Mouse (Mus musculus) olfactory bulb, adult 2 months (tissue): ENCODE measurements around the gene Grik2. TPM values are rescaled to one million over a fixed set of nuclear protein-coding genes. Genes with fewer than 3 reads are reported as not detected.
"Not testable (repeated sequence)": the region's sequence is repeated elsewhere in the genome, so short reads cannot be mapped to it uniquely, and the experiment has no call there.

ENCODE experiments used
- H3K27ac ChIP-seq: fragments of 200-500 bp; 2 replicates; pipeline ENCODE4 v1.5.1; 2012; ENCODE audit warnings: low read depth, low read length; ENCODE audit not compliant: insufficient read depth
- H3K4me1 ChIP-seq: fragments of 200-500 bp; 2 replicates; pipeline ENCODE4 v1.6.1; 2012; ENCODE audit warnings: low read length; ENCODE audit not compliant: control insufficient read depth, insufficient read depth
- H3K4me3 ChIP-seq: fragments of 200-500 bp; 2 replicates; pipeline ENCODE4 v1.5.1; 2012; ENCODE audit warnings: mild to moderate bottlenecking, low read depth, low read length, moderate library complexity; ENCODE audit not compliant: insufficient read depth
- CTCF ChIP-seq: fragments of 200-500 bp; IDR thresholded peaks from 2 replicates; pipeline ENCODE4 v1.5.1; 2012; ENCODE audit warnings: low read depth, mild to moderate bottlenecking, low read length, moderate library complexity; ENCODE audit not compliant: insufficient read depth
- POLR2A ChIP-seq: fragments of 200-500 bp; IDR thresholded peaks from 2 replicates; pipeline ENCODE4 v1.6.1; 2012; ENCODE audit warnings: mild to moderate bottlenecking, low read depth, low read length, moderate library complexity; ENCODE audit not compliant: insufficient read depth
- WGBS: fragments of 180-500 bp; shearing (Covaris S2); methylation state at CpG from one replicate; pipeline ENCODE4 v1.1.7; 2018; 5-methylcytosine and 5-hydroxymethylcytosine counted together
- polyA plus RNA-seq: library from polyadenylated mRNA; stranded (reverse); fragments of >200 nt; gene quantifications from 2 replicates; pipeline ENCODE4 v1.2.4, GENCODE M21; 2012; ENCODE audit warnings: low replicate concordance; ENCODE audit not compliant: missing spikeins, insufficient read depth, insufficient read length

Gene Grik2
- polyA plus RNA-seq, 1 experiment: 69.6 TPM

GRCm38 (mm10) chr10:49365262-49365661 is 423.3 kb downstream of the Grik2 start:
- Histone ChIP-seq H3K4me1 (no peaks in the 10 kb centered on the region), H3K27ac (no peak overlapping the region), H3K4me3 (no peak overlapping the region)
- TF ChIP-seq CTCF (no peak), POLR2A (no peak)

- H3K4me1 ChIP-seq: no peaks in the 10 kb centered on the region
- no peak overlapping the region for H3K27ac ChIP-seq
- TF ChIP-seq CTCF (no peak), POLR2A (no peak)
- H3K4me3 ChIP-seq: no peak overlapping the region
Observed at GRCm38 (mm10) chr10:49322413-49322812, 466.2 kb downstream of the Grik2 start.

- no peak overlapping the region for H3K27ac ChIP-seq
- H3K4me1 ChIP-seq: no peaks in the 10 kb centered on the region
- TF ChIP-seq CTCF: no peak
- TF ChIP-seq POLR2A: no peak
- 91% methylated on average over 2 of the region's 2 CpGs for WGBS
- H3K4me3 ChIP-seq: no peak overlapping the region
Observed at GRCm38 (mm10) chr10:49319880-49320279, 468.7 kb downstream of the Grik2 start.

- 5% methylated on average over 2 of the region's 2 CpGs for WGBS
- Histone ChIP-seq H3K27ac (no peak overlapping the region), H3K4me1 (no peaks in the 10 kb centered on the region), H3K4me3 (no peak overlapping the region)
- TF ChIP-seq CTCF (no peak), POLR2A (no peak)
Observed at GRCm38 (mm10) chr10:49256247-49256939, 532.2 kb downstream of the Grik2 start.

- H3K4me1 ChIP-seq, H3K27ac ChIP-seq, H3K4me3 ChIP-seq: not testable (repeated sequence)
- 84% methylated on average over 6 of the region's 6 CpGs for WGBS
Observed at GRCm38 (mm10) chr10:49237356-49237755, 551.2 kb downstream of the Grik2 start.

GRCm38 (mm10) chr10:49236844-49237243 is 551.7 kb downstream of the Grik2 start:
- H3K4me1 ChIP-seq, H3K4me3 ChIP-seq, H3K27ac ChIP-seq: not testable (repeated sequence)

- Histone ChIP-seq H3K27ac (no peak overlapping the region), H3K4me3 (no peak overlapping the region), H3K4me1 (no peaks in the 10 kb centered on the region)
- 52% methylated on average over 1 of the region's 1 CpGs for WGBS
- TF ChIP-seq POLR2A (no peak), CTCF (no peak)
Observed at GRCm38 (mm10) chr10:49220096-49220495, 568.5 kb downstream of the Grik2 start.

- no peaks in the 10 kb centered on the region for H3K4me1 ChIP-seq
- no peak overlapping the region for H3K27ac ChIP-seq
- WGBS: 48% methylated on average over 3 of the region's 3 CpGs
- no peak for TF ChIP-seq POLR2A
- TF ChIP-seq CTCF: no peak
- no peak overlapping the region for H3K4me3 ChIP-seq
Observed at GRCm38 (mm10) chr10:49219631-49220030, 568.9 kb downstream of the Grik2 start.

- Histone ChIP-seq H3K4me3 (no peak overlapping the region), H3K27ac (no peak overlapping the region), H3K4me1 (no peaks in the 10 kb centered on the region)
- no peak for TF ChIP-seq CTCF
- TF ChIP-seq POLR2A: no peak
Observed at GRCm38 (mm10) chr10:49191773-49192371, 596.7 kb downstream of the Grik2 start.

GRCm38 (mm10) chr10:49191291-49191690 is 597.3 kb downstream of the Grik2 start:
- TF ChIP-seq POLR2A (no peak), CTCF (no peak)
- 90% methylated on average over 1 of the region's 1 CpGs for WGBS
- no peak overlapping the region for H3K27ac ChIP-seq
- no peak overlapping the region for H3K4me3 ChIP-seq
- H3K4me1 ChIP-seq: no peaks in the 10 kb centered on the region

GRCm38 (mm10) chr10:49154134-49154533 is 634.4 kb downstream of the Grik2 start:
- TF ChIP-seq POLR2A (no peak), CTCF (no peak)
- 70% methylated on average over 4 of the region's 4 CpGs for WGBS
- H3K4me3 ChIP-seq: no peak overlapping the region
- H3K27ac ChIP-seq: no peak overlapping the region
- no peaks in the 10 kb centered on the region for H3K4me1 ChIP-seq

GRCm38 (mm10) chr10:49151496-49151895 is 637.1 kb downstream of the Grik2 start:
- WGBS: 93% methylated on average over 4 of the region's 4 CpGs
- not testable (repeated sequence) for H3K4me1 ChIP-seq, H3K4me3 ChIP-seq, H3K27ac ChIP-seq
